Mouse (Mus musculus): ENCODE measurements around the gene Rfc2. TPM values are rescaled to one million over a fixed set of nuclear protein-coding genes. Genes with fewer than 3 reads are reported as not detected.

Gene Rfc2
- polyA plus RNA-seq, 1 experiment from 2014 or later = 180 TPM

DNA sequence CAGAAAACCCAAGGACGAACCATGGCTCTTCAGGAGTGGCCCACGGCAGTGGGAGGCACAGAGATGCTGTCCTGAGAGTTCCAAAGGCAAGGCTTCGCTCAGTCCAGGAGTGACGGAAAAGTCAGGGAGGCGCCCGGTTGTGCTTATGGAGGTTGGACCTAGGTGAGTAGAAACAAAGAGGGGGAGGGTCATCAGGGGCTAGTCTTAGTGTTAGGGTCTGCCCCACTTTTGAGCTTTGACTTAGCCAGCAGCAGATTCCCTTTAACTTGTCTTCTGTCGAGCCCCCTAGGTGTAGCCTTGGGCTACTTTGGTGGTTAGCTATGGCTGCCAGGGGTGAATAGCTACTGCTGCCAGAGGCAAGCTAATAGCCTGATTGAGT lies 21.1 kb upstream of the Rfc2 start, which contains the start of gene Syna:
Gene Syna (minus strand): TSS at position 101 of the 379 bp plus-strand sequence.
- peaks cover 5% of the 10 kb centered on the region; the same call in 1 of the 2 replicates for H3K4me1 ChIP-seq (ENCODE audit: control insufficient read depth, insufficient read depth, low read length)
- no peak within 1 kb of the TSS for H3K4me3 ChIP-seq (ENCODE audit: low read depth, low read length)
- no peaks in the 10 kb centered on the region for H3K9me3 ChIP-seq (ENCODE audit: control insufficient read depth, low read length)
- H3K27me3 ChIP-seq (ENCODE audit: control insufficient read depth, insufficient read depth, low read length) = no peaks in the 10 kb centered on the region
- no peak for ATAC-seq (ENCODE audit: low read depth)
- no peak within 1 kb of the TSS for H3K9ac ChIP-seq (replicated peaks; ENCODE audit: low read depth, low read length)
- H3K27ac ChIP-seq (ENCODE audit: low read depth, low read length) = no peak within 1 kb of the TSS
- no peak within 1 kb of the TSS for H3K4me2 ChIP-seq (ENCODE audit: low read depth, low read length)
- no peaks in the 10 kb centered on the region for H3K36me3 ChIP-seq (ENCODE audit: control insufficient read depth, insufficient read depth, low read length)
- WGBS = 90% methylated on average over 7 of the region's 7 CpGs

DNA sequence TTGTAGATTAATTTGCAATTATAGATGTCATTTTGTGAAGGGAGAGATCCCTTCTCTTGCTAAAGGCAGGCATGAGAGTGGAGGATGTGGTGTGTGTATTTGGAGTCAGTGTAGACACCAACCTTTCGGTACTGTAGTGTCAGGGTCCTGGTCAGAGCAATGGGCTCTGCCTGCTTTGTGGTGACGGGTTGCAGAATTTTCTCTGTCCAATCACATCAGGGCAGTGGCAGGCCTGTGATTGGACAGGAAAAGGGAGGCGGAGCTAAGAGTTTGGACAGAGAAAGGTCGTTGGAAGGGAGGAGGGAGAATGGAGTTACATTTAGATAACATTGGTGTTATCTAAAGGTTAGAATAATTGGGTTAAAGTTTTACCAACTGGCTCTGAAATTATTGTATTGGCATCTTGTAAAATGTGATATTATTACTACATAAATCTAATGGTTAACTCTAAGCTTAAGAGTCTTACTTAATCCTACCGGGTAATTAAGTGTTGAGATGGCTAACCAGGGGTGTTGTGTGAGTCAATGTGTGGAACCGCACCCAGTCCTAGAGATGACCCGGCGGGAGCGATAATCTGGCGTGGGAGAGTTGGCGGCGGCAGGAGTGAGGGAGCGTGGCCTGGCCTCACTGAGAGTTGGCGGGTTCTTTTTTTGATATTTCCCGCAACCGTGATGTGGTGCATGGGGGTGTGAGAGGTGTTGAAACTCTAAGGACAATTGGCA lies 20.6 kb upstream of the Rfc2 start:
- Histone ChIP-seq H3K4me2 (ENCODE audit: low read depth, low read length) (no peak overlapping the region), H3K36me3 (ENCODE audit: control insufficient read depth, insufficient read depth, low read length) (no peaks in the 10 kb centered on the region), H3K27me3 (ENCODE audit: control insufficient read depth, insufficient read depth, low read length) (no peaks in the 10 kb centered on the region), H3K27ac (ENCODE audit: low read depth, low read length) (no peak overlapping the region), H3K9ac (replicated peaks; ENCODE audit: low read depth, low read length) (no peak overlapping the region), H3K4me3 (ENCODE audit: low read depth, low read length) (no peak overlapping the region), H3K9me3 (ENCODE audit: control insufficient read depth, low read length) (no peaks in the 10 kb centered on the region), H3K4me1 (ENCODE audit: control insufficient read depth, insufficient read depth, low read length) (peaks cover 1% of the 10 kb centered on the region; the same call in 1 of the 2 replicates)
- no peak for ATAC-seq (ENCODE audit: low read depth)
- WGBS = 83% methylated on average over 16 of the region's 16 CpGs

DNA sequence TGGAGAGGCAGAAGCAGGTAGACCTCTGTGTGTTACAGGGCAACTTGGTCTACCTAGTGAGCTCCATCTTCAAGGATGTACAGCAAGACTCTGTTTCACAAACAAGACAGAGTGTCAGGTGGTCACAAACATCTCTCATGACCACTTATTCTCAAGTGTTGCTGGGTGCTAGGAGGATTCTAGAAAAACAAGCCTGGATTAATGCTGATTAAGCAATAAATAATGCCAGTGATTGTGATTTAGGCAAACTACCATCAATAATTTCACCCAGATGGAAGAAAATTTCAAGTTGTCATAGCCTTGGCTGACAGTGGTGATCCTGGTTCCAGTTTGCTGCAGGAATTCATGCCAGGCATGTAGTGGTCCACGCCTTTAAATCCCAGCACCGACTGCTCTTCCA lies 16.9 kb upstream of the Rfc2 start:
- no peaks in the 10 kb centered on the region for H3K36me3 ChIP-seq (ENCODE audit: control insufficient read depth, insufficient read depth, low read length)
- no peaks in the 10 kb centered on the region for H3K27me3 ChIP-seq (ENCODE audit: control insufficient read depth, insufficient read depth, low read length)
- 96% methylated on average over 2 of the region's 2 CpGs for WGBS
- no peak overlapping the region for H3K9ac ChIP-seq (replicated peaks; ENCODE audit: low read depth, low read length)
- no peak for ATAC-seq (ENCODE audit: low read depth)
- H3K4me3 ChIP-seq (ENCODE audit: low read depth, low read length) = no peak overlapping the region
- H3K27ac ChIP-seq (ENCODE audit: low read depth, low read length) = no peak overlapping the region
- no peak overlapping the region for H3K4me2 ChIP-seq (ENCODE audit: low read depth, low read length)
- H3K4me1 ChIP-seq (ENCODE audit: control insufficient read depth, insufficient read depth, low read length) = no peaks in the 10 kb centered on the region
- H3K9me3 ChIP-seq (ENCODE audit: control insufficient read depth, low read length) = no peaks in the 10 kb centered on the region

DNA sequence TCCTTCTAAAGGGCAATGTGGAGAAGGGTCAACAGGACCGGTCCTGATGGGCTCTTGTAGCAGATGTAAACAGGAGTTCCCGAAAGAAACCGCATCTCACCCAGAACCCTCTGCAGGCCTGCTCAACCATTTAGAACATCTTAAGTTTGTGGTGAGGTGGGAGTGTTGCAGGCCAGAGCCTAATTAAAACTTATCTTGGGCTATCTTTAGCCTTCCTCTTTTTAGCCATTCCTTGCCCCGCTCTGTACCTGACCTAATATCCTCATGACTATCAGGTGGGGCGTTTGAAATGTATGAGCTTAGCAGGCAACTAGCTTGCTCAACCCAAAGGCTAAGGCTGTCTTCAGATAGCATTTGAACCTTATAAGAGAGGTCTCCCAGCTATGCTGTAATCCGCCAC lies 15.5 kb upstream of the Rfc2 start:
- H3K27ac ChIP-seq (ENCODE audit: low read depth, low read length) = no peak overlapping the region
- H3K4me2 ChIP-seq (ENCODE audit: low read depth, low read length) = no peak overlapping the region
- H3K4me1 ChIP-seq (ENCODE audit: control insufficient read depth, insufficient read depth, low read length) = no peaks in the 10 kb centered on the region
- no peak overlapping the region for H3K9ac ChIP-seq (replicated peaks; ENCODE audit: low read depth, low read length)
- no peaks in the 10 kb centered on the region for H3K36me3 ChIP-seq (ENCODE audit: control insufficient read depth, insufficient read depth, low read length)
- no peak overlapping the region for H3K4me3 ChIP-seq (ENCODE audit: low read depth, low read length)
- H3K9me3 ChIP-seq (ENCODE audit: control insufficient read depth, low read length) = no peaks in the 10 kb centered on the region
- ATAC-seq (ENCODE audit: low read depth) = no peak
- no peaks in the 10 kb centered on the region for H3K27me3 ChIP-seq (ENCODE audit: control insufficient read depth, insufficient read depth, low read length)
- 91% methylated on average over 6 of the region's 6 CpGs for whole genome bisulfite sequencing

DNA sequence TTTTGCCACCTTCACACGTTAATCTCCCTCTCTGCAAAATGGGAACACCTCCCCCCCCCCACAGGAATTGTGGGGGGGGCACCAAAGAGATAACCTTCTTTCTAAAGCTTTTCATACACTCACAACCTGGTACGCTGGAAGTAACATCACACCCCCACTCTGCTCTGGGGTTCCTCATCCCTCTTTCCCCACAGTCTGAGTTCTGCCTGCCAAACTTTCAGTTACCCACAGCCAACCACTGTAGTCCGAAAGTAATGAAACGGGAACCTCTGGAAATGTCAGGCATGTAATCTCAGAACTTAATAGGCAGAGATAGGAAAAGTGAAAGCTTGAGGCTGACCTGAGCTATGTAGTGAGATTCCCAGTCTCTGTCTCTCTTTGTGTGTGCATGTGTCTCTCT lies 13.7 kb upstream of the Rfc2 start:
- no peak overlapping the region for H3K9ac ChIP-seq (replicated peaks; ENCODE audit: low read depth, low read length)
- no peak for ATAC-seq (ENCODE audit: low read depth)
- H3K9me3 ChIP-seq (ENCODE audit: control insufficient read depth, low read length) = no peaks in the 10 kb centered on the region
- no peak overlapping the region for H3K27ac ChIP-seq (ENCODE audit: low read depth, low read length)
- no peaks in the 10 kb centered on the region for H3K27me3 ChIP-seq (ENCODE audit: control insufficient read depth, insufficient read depth, low read length)
- peaks cover 2% of the 10 kb centered on the region; the same call in 1 of the 2 replicates for H3K4me1 ChIP-seq (ENCODE audit: control insufficient read depth, insufficient read depth, low read length)
- H3K4me3 ChIP-seq (ENCODE audit: low read depth, low read length) = no peak overlapping the region
- WGBS = 90% methylated on average over 4 of the region's 4 CpGs
- H3K36me3 ChIP-seq (ENCODE audit: control insufficient read depth, insufficient read depth, low read length) = no peaks in the 10 kb centered on the region
- H3K4me2 ChIP-seq (ENCODE audit: low read depth, low read length) = no peak overlapping the region

DNA sequence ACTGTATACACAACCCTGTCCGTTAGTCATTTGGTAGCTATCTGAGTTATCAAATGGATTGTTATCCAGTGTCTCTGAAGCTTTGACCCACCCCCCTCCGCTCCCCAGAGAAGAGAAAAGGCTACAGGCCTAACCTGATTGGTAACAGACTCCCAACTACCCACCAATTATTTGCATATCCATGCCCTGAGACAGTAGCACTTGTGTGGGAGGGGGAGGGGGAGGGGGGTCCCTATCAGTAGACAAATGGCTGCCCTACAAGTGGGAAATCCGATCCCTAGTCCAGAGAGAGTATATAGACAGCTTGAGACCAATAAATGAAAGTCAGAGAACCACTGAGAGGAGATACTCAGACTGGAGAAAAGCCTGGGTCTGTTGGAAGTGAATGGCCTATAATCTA lies 13.1 kb upstream of the Rfc2 start:
- no peak overlapping the region for H3K4me3 ChIP-seq (ENCODE audit: low read depth, low read length)
- no peaks in the 10 kb centered on the region for H3K36me3 ChIP-seq (ENCODE audit: control insufficient read depth, insufficient read depth, low read length)
- peaks cover 4% of the 10 kb centered on the region; the same call in 1 of the 2 replicates for H3K4me1 ChIP-seq (ENCODE audit: control insufficient read depth, insufficient read depth, low read length)
- H3K27ac ChIP-seq (ENCODE audit: low read depth, low read length) = no peak overlapping the region
- H3K4me2 ChIP-seq (ENCODE audit: low read depth, low read length) = no peak overlapping the region
- H3K9me3 ChIP-seq (ENCODE audit: control insufficient read depth, low read length) = no peaks in the 10 kb centered on the region
- no peak for ATAC-seq (ENCODE audit: low read depth)
- H3K27me3 ChIP-seq (ENCODE audit: control insufficient read depth, insufficient read depth, low read length) = no peaks in the 10 kb centered on the region
- no peak overlapping the region for H3K9ac ChIP-seq (replicated peaks; ENCODE audit: low read depth, low read length)
- 67% methylated on average over 3 of the region's 3 CpGs for WGBS

DNA sequence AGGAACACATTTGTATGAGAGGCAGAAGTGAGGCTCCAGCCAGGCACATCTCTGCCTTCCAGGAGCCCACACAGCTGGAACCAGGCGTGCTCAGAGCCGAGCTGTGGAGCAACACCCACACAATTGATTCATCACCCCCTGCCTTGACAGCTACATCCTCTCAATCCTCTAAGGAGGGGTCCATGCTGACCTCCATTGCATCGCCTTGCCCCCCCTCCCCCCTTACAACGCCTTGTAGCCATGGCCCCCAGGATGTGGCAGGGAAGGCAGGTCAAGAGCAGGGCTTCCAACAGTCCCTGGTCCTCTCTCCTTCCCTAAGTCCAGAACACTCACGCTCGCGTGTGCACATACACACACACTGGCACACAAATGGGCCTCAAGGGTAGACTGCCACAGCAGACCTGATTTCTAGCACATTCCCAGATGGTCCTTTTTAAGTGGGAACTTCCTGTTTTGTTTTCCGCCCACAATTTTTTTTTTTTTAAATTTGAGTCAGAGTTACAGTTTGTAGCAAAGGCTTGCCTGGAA lies 12.1 kb upstream of the Rfc2 start:
- ATAC-seq (ENCODE audit: low read depth) = no peak
- peaks cover 4% of the 10 kb centered on the region; the same call in 1 of the 2 replicates for H3K4me1 ChIP-seq (ENCODE audit: control insufficient read depth, insufficient read depth, low read length)
- H3K27me3 ChIP-seq (ENCODE audit: control insufficient read depth, insufficient read depth, low read length) = no peaks in the 10 kb centered on the region
- H3K4me2 ChIP-seq (ENCODE audit: low read depth, low read length) = no peak overlapping the region
- no peak overlapping the region for H3K4me3 ChIP-seq (ENCODE audit: low read depth, low read length)
- H3K9ac ChIP-seq (replicated peaks; ENCODE audit: low read depth, low read length) = no peak overlapping the region
- H3K36me3 ChIP-seq (ENCODE audit: control insufficient read depth, insufficient read depth, low read length) = no peaks in the 10 kb centered on the region
- no peak overlapping the region for H3K27ac ChIP-seq (ENCODE audit: low read depth, low read length)
- WGBS = 71% methylated on average over 8 of the region's 8 CpGs
- H3K9me3 ChIP-seq (ENCODE audit: control insufficient read depth, low read length) = no peaks in the 10 kb centered on the region

DNA sequence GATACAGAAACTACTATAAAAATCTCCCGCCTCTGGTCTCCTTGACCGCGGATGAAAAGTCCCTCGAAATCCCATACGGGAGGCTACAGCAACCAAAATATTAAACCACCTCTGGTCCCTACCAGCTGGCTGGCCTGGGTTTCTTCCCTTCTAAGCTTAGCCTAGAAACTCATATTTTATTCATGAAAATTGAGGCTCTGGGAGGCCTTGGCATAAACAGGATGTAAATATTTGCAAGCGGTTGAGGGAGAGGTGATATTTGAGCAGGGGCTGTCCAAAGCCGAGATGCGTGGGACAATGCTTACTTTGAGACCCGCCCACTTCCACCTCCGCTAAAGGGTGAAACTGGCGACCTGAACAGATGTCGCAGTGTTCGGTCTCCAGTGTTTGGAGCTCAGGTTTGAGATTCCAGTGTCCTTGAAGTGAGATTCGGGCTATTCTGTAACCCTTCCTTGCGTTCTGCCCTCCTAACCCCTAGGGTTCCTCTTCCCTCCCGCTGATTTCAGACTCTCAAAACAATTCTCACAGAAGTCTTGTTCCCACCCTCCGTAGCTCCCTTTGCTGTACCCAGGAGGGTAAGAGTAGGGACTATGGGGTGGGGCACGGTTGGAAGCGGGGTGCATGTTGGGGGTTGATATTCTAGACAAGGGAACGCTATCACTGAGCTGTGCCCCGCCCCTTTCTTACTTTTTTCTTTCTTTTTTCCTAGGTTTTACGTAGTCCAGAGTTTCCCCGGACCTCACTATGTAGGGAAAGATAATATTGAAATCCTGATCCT lies 9.2 kb upstream of the Rfc2 start:
- WGBS = 4% methylated on average over 23 of the region's 23 CpGs
- ATAC-seq (ENCODE audit: low read depth) = peak; percentile 80; the same call in 1 of the 2 replicates
- Histone ChIP-seq H3K4me1 (ENCODE audit: control insufficient read depth, insufficient read depth, low read length) (peaks cover 4% of the 10 kb centered on the region; the same call in 1 of the 2 replicates), H3K4me2 (ENCODE audit: low read depth, low read length) (peak overlapping the region; percentile 47), H3K9me3 (ENCODE audit: control insufficient read depth, low read length) (no peaks in the 10 kb centered on the region), H3K36me3 (ENCODE audit: control insufficient read depth, insufficient read depth, low read length) (no peaks in the 10 kb centered on the region), H3K27ac (ENCODE audit: low read depth, low read length) (peak overlapping the region; percentile 4; the same call in 1 of the 2 replicates), H3K4me3 (ENCODE audit: low read depth, low read length) (peak overlapping the region; percentile 39), H3K9ac (replicated peaks; ENCODE audit: low read depth, low read length) (peak overlapping the region; percentile 21; the same call in 1 of the 2 replicates), H3K27me3 (ENCODE audit: control insufficient read depth, insufficient read depth, low read length) (no peaks in the 10 kb centered on the region)

Data from neural tube, embryonic 14.5 days (tissue).